Mouse (Mus musculus) lung, embryonic 15.5 days (tissue): ENCODE data around the gene Tardbp. TPM values are rescaled to one million over a fixed set of nuclear protein-coding genes. Genes with fewer than 3 reads are reported as not detected.

ENCODE experiments used
- ATAC-seq: fragments of 200-750 bp; cut with Nextera tagmentation; 2 replicates; pipeline ENCODE4 v1.8.0; 2017; ENCODE audit warnings: moderate number of reproducible peaks, borderline replicate concordance; ENCODE audit not compliant: low FRiP score, low TSS enrichment; ENCODE audit errors: extremely low read depth
- H3K27ac ChIP-seq: fragments of 300-500 bp; sonication (generic); 2 replicates; pipeline ENCODE4 v1.5.1; 2015; ENCODE audit warnings: moderate library complexity, mild to moderate bottlenecking, inconsistent platforms
- H3K27me3 ChIP-seq: fragments of 300-500 bp; sonication (generic); 2 replicates; pipeline ENCODE4 v1.6.1; 2015; ENCODE audit warnings: inconsistent platforms
- H3K36me3 ChIP-seq: fragments of 300-500 bp; sonication (generic); 2 replicates; pipeline ENCODE4 v1.6.1; 2015; ENCODE audit warnings: inconsistent platforms
- H3K4me1 ChIP-seq: fragments of 300-500 bp; sonication (generic); 2 replicates; pipeline ENCODE4 v1.6.1; 2015; ENCODE audit warnings: inconsistent platforms
- H3K4me2 ChIP-seq: fragments of 300-500 bp; sonication (generic); 2 replicates; pipeline ENCODE4 v1.6.1; 2015; ENCODE audit warnings: inconsistent platforms, mild to moderate bottlenecking, moderate library complexity
- H3K4me3 ChIP-seq: fragments of 300-500 bp; sonication (generic); 2 replicates; pipeline ENCODE4 v1.5.1; 2015; ENCODE audit warnings: mild to moderate bottlenecking, inconsistent platforms
- H3K9ac ChIP-seq: fragments of 300-500 bp; sonication (generic); 2 replicates; pipeline ENCODE4 v1.6.1; 2015; ENCODE audit warnings: inconsistent platforms
- H3K9me3 ChIP-seq: fragments of 300-500 bp; sonication (generic); 2 replicates; pipeline ENCODE4 v1.6.1; 2016; ENCODE audit warnings: inconsistent platforms
- WGBS: fragments of 180-500 bp; shearing (Covaris S2); methylation state at CpG from one replicate; pipeline ENCODE4 v1.1.7; 2015; 5-methylcytosine and 5-hydroxymethylcytosine counted together
- polyA plus RNA-seq: library from polyadenylated mRNA; unstranded; fragments of >200 nt; fragmentation: Nextera tagmentation; extraction: Ambion mirVana; gene quantifications from 2 replicates; pipeline ENCODE4 v1.2.1, GENCODE M21; 2015

Gene Tardbp
- polyA plus RNA-seq, 1 experiment from 2014 or later, result 392 TPM

DNA sequence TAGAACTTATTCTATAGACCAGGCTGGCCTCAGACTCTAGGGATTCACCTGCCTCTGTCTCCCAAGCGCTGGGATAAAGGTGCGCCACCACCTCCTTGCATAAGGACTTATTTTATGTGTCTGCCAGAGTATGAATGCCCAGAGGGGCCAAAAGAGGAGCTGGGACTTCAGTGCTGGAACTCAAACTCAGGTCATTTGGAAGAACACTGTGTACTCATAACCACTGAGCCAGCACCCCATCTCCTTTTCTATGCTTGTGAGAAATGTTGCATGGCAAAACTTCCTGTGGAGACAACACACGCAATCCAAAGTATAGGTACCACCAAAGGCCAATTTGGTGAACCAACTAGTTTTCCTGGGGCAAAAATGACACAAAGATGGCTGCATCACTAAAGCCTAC, 30.1 kb downstream of the Tardbp start:
- H3K36me3 ChIP-seq, result peaks cover 55% of the 10 kb centered on the region
- no peak for ATAC-seq
- WGBS, result 94% methylated on average over 3 of the region's 3 CpGs
- no peak overlapping the region for H3K4me3 ChIP-seq
- H3K9ac ChIP-seq, result no peak overlapping the region
- H3K4me1 ChIP-seq, result peaks cover 17% of the 10 kb centered on the region
- no peak overlapping the region for H3K27ac ChIP-seq
- H3K4me2 ChIP-seq, result no peak overlapping the region
- no peaks in the 10 kb centered on the region for H3K9me3 ChIP-seq
- H3K27me3 ChIP-seq, result no peaks in the 10 kb centered on the region

DNA sequence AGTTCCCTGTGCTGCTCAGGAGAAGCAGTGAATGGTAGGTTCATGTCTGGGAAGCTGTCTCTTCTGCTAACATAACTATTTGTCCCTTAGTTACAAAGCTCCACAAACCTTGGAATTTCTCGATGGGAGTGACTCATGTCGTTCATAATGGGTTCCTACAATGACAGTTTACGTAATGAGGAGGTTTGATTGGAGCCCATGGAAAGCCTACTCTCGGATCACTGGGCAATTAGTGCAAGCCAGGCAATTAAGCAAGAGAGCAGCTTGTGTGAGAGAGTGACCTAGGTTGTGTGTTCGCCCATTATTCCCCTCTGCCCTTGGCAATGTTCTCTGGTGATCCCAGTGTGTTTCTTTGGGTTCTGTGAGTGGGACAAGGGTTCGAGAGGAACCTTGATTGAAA, 30.9 kb downstream of the Tardbp start:
- H3K4me2 ChIP-seq, result no peak overlapping the region
- WGBS, result 88% methylated on average over 6 of the region's 6 CpGs
- H3K4me1 ChIP-seq, result peaks cover 17% of the 10 kb centered on the region
- H3K27ac ChIP-seq, result no peak overlapping the region
- H3K4me3 ChIP-seq, result no peak overlapping the region
- H3K9ac ChIP-seq, result no peak overlapping the region
- no peaks in the 10 kb centered on the region for H3K9me3 ChIP-seq
- no peaks in the 10 kb centered on the region for H3K27me3 ChIP-seq
- peaks cover 55% of the 10 kb centered on the region for H3K36me3 ChIP-seq
- no peak for ATAC-seq

DNA sequence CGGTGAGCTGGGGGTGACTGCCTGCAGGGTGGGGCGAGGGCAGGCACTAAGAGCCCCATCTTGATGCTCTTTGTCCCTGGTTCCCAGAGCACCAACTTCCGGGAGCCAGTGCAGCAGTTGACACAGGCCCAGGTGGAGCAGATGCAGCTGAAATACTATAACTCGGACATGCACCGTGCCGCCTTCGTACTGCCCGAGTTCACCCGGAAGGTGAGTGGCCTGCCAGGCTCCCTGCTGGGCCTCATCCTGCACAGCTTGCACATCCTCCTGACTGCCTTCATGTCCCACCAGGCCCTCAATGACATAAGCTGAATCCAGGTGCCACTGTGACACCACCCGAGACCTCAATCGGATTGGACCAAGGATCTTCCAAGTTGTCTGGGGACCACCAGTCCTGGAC, 32.8 kb downstream of the Tardbp start:
- H3K27ac ChIP-seq, result no peak overlapping the region
- H3K4me2 ChIP-seq, result no peak overlapping the region
- no peak overlapping the region for H3K4me3 ChIP-seq
- 91% methylated on average over 11 of the region's 11 CpGs for WGBS
- peaks cover 29% of the 10 kb centered on the region for H3K4me1 ChIP-seq
- H3K9ac ChIP-seq, result no peak overlapping the region
- peaks cover 50% of the 10 kb centered on the region for H3K36me3 ChIP-seq
- no peak for ATAC-seq
- H3K27me3 ChIP-seq, result no peaks in the 10 kb centered on the region
- no peaks in the 10 kb centered on the region for H3K9me3 ChIP-seq

DNA sequence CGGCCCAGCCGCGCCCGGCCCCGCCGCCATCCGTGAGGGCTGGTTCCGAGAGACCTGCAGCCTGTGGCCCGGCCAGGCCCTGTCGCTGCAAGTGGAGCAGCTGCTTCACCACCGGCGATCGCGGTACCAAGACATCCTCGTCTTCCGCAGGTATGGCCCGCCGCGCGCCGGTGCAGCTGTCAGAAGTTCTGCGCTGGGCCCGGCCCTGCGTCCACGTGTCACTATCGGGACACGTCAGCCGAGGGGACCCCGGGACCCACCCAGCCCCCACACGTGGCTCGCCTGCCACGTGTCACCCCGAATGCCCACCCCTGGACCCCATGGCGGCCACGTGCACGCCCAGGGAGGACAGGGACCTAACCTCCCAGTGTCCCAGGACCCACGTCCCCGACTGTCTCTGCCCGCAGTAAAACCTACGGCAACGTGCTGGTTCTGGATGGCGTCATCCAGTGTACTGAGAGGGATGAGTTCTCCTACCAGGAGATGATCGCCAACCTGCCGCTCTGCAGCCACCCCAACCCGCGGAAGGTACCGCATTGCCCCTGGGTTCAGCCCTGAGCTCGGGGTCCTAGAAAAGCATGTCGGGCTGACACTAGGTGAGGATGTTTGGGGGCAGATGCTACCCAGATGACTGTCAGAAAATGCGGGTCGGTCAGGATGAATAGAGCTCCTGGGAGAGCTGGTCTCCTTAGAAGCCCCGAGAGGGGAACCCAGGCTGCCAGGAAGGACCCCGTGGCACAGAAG, 35.0 kb downstream of the Tardbp start:
- Histone ChIP-seq H3K27me3 (no peaks in the 10 kb centered on the region), H3K4me3 (peak overlapping the region; percentile 99), H3K36me3 (peaks cover 37% of the 10 kb centered on the region), H3K9me3 (no peaks in the 10 kb centered on the region), H3K4me1 (peaks cover 34% of the 10 kb centered on the region), H3K9ac (peak overlapping the region; percentile 90), H3K27ac (peak overlapping the region; percentile 60; the same call in 1 of the 2 replicates), H3K4me2 (peak overlapping the region; percentile 77)
- peak; percentile 41 for ATAC-seq
- under 1% methylated on average over 53 of the region's 53 CpGs for WGBS

DNA sequence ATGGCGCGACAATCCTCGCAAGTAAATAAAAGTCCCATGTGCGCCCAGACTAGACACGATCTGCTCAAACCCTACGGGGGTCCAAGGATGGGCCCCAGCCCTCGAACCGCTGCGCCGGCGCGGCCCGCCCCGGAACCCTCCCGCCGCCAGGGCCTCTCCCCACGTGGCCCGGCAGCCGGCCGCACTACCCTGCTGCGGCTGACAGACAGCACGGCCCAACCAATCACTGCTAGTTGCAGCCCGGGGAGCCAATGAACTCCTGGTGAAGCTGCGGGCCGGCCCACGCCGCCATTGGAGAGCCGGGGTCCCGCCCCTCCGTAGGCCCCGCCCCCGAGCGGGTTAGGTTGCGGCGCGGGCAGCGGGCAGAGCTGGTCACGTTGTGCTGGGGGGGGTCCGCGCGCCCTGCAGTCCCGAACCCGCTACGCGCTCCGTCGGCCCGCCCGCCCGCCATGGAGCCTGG, 35.6 kb downstream of the Tardbp start, which contains the start of gene Srm:
Srm (plus strand) TSS at position 333 of the 460 bp plus-strand sequence.
- peak; percentile 99 for ATAC-seq
- Histone ChIP-seq H3K4me3 (peak within 1 kb of the TSS; percentile 99), H3K27ac (peak within 1 kb of the TSS; percentile 83), H3K27me3 (no peaks in the 10 kb centered on the region), H3K4me1 (peaks cover 34% of the 10 kb centered on the region), H3K9me3 (no peaks in the 10 kb centered on the region), H3K4me2 (peak within 1 kb of the TSS; percentile 77), H3K9ac (peak within 1 kb of the TSS; percentile 90), H3K36me3 (peaks cover 31% of the 10 kb centered on the region)
- WGBS, result under 1% methylated on average over 49 of the region's 50 CpGs

DNA sequence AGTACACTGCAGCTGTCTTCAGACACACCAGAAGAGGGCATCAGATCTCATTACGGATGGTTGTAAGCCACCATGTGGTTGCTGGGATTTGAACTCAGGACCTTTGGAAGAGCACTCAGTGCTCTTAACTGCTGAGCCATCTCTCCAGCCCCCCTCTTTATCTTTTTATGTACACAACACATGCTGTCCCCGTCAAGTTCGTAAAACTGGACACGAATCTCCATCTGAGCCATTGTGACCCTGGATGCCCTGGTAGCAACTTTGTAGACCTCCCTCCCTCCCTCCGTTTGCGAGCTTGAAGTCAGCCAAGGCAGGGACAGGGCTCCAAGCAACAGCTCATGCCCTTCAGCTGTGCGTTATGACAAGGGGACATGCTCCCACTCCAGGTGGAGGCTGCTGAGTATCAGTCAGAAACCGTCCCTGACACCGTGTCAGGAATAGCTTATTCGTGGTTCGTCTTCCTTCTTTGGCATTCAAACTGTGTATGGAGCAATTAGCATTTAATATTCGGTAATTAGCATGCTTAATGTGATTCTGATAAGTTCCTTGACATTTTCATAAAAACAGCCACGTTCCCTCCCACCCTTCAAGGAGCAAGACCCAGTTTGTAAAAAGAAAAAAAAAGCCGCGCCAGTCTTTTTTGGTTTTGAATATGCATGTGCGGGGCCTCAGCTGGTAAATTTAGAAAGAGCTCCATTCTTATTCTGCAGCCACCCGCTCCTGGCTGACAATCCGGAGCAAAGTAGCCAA, 36.2 kb downstream of the Tardbp start:
- no peaks in the 10 kb centered on the region for H3K9me3 ChIP-seq
- no peak for ATAC-seq
- peaks cover 25% of the 10 kb centered on the region for H3K36me3 ChIP-seq
- peak overlapping the region; percentile 90 for H3K9ac ChIP-seq
- H3K27me3 ChIP-seq, result no peaks in the 10 kb centered on the region
- peak overlapping the region; percentile 99 for H3K4me3 ChIP-seq
- peak overlapping the region; percentile 77 for H3K4me2 ChIP-seq
- WGBS, result 3% methylated on average over 18 of the region's 18 CpGs
- peak overlapping the region; percentile 83 for H3K27ac ChIP-seq
- H3K4me1 ChIP-seq, result peaks cover 34% of the 10 kb centered on the region

DNA sequence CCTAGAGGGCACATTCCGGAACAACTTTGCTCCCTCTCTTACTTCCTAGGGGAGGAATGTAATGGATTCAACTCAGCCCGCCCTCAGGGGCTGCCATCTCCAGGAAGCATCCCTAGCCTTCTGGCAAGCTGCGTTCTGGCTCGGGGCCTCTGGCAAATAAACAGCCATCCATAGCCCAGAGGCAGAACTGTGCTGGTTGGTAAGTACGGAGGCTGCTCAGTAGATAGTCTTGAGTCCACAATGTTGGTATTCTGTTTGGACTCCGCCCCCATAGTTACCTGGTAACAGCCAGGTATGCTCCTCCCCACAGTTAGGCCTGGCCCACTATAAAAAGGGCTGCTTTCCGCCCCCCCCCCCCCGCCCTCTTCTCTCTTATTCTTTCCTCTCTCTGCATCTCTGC, 37.3 kb downstream of the Tardbp start:
- H3K4me2 ChIP-seq, result no peak overlapping the region
- no peak overlapping the region for H3K27ac ChIP-seq
- ATAC-seq, result no peak
- no peaks in the 10 kb centered on the region for H3K27me3 ChIP-seq
- no peaks in the 10 kb centered on the region for H3K9me3 ChIP-seq
- peaks cover 34% of the 10 kb centered on the region for H3K4me1 ChIP-seq
- H3K36me3 ChIP-seq, result peaks cover 16% of the 10 kb centered on the region
- no peak overlapping the region for H3K9ac ChIP-seq
- no peak overlapping the region for H3K4me3 ChIP-seq
- 51% methylated on average over 6 of the region's 8 CpGs for WGBS

DNA sequence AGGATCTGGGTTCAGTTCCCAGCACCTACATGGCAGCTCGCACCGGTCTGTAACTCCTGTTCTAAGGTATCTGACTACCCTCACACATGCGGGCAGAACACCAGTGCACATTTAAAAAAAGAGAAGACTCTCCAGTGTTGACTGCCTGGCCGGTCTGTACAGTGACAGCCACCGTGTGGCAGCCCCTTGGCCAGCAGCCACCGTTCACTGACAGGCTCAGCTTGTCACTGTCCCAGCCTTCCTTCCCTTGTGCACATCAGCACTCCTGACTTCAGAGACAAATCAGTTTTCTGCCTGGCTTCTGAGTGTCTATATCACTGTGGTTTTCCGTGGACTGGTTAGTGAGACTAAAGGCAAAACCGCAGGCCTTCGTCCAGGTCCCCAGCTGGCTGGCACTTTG, 38.0 kb downstream of the Tardbp start:
- Histone ChIP-seq H3K4me1 (peaks cover 34% of the 10 kb centered on the region), H3K4me2 (no peak overlapping the region), H3K27me3 (no peaks in the 10 kb centered on the region), H3K27ac (no peak overlapping the region), H3K9ac (no peak overlapping the region), H3K36me3 (peaks cover 8% of the 10 kb centered on the region), H3K9me3 (no peaks in the 10 kb centered on the region), H3K4me3 (no peak overlapping the region)
- no peak for ATAC-seq
- WGBS, result 64% methylated on average over 9 of the region's 9 CpGs

DNA sequence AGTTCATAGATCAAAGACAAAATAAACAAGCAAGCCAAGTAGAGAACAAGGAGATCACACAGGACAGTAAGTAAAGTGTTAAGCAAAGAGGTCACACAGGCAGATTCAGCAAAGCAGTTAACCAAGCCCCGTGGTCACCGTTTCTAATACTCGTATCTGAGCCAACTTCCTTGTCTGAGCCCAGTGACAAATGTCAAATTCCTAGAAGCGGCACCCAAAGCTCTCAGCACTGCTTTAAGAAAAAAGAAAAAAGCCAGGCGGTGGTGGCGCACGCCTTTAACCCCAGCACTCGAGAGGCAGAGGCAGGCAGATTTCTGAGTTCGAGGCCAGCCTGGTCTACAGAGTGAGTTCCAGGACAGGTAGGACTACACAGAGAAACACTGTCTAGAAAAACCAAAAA, 40.2 kb downstream of the Tardbp start:
- 54% methylated on average over 9 of the region's 9 CpGs for WGBS
- Histone ChIP-seq H3K4me1 (peaks cover 17% of the 10 kb centered on the region), H3K27ac (no peak overlapping the region), H3K4me3 (no peak overlapping the region), H3K9ac (no peak overlapping the region), H3K36me3 (peaks cover 16% of the 10 kb centered on the region), H3K9me3 (no peaks in the 10 kb centered on the region), H3K27me3 (no peaks in the 10 kb centered on the region), H3K4me2 (no peak overlapping the region)
- ATAC-seq, result no peak

DNA sequence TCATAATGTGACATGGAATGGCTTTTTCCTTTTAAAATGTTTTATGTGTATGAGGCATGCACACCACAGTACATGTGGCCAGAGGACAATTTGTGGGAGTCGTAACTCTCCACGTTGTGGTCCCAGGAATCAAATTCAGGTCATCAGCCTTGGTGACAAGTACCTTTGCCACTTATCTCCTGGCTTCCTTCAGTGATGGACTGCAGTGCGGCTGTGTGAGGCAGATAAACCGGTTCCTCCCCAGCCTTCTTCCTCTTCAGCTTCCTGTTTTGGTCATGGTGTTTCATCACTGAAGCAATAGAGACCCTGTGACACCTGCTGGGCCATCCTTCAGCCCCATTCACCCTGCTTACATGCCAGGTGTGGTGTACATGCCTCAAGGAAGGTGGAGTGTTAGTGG, 43.6 kb downstream of the Tardbp start:
- Histone ChIP-seq H3K27ac (no peak overlapping the region), H3K36me3 (peaks cover 49% of the 10 kb centered on the region), H3K9me3 (no peaks in the 10 kb centered on the region), H3K27me3 (no peaks in the 10 kb centered on the region), H3K4me1 (no peaks in the 10 kb centered on the region), H3K4me2 (no peak overlapping the region), H3K4me3 (no peak overlapping the region), H3K9ac (no peak overlapping the region)
- no peak for ATAC-seq
- 53% methylated on average over 4 of the region's 4 CpGs for WGBS

DNA sequence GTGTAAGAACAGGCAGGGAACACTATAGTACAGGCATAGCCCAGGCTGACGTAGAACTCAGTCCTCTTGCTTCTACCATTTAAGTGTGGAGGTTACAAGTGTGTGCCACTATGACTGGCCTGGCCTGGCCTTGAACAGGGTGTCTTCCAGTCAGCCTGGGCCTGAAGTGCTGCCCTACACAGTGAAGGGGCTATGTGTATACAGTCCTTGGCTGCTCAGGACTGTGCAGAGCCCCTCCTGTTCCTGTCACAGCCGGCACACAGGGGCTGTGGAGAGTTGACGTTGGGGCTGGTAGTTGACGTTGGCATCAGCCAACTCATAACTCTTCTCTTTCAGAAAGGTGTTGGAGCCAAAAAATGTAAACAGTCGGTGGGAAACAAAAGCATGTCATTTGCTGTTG, 45.4 kb downstream of the Tardbp start:
- Histone ChIP-seq H3K9ac (no peak overlapping the region), H3K27ac (no peak overlapping the region), H3K9me3 (no peaks in the 10 kb centered on the region), H3K4me1 (no peaks in the 10 kb centered on the region), H3K36me3 (peaks cover 67% of the 10 kb centered on the region), H3K4me3 (no peak overlapping the region), H3K27me3 (no peaks in the 10 kb centered on the region), H3K4me2 (no peak overlapping the region)
- no peak for ATAC-seq
- 83% methylated on average over 5 of the region's 5 CpGs for WGBS

DNA sequence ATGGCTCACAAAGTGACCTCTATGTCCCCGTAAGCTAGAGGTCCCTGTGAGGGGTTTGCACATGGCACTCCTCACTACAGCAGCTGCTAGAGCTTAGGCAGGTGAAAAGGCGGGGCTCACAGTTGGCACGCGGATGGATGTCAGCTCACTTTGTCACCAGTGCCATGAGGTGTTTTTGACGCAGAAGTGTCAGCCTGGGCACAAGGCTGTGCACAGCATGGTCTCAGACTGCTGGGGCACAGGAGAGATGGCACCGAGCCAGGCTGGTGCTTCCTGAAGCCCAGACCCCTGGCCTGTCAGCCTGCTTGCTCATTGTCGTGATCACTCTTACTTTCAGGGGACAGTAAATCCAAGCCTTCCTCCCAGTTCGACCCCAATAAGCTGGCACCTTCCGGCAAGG, 46.1 kb downstream of the Tardbp start:
- WGBS, result 83% methylated on average over 9 of the region's 9 CpGs
- Histone ChIP-seq H3K4me2 (no peak overlapping the region), H3K9me3 (no peaks in the 10 kb centered on the region), H3K4me1 (no peaks in the 10 kb centered on the region), H3K4me3 (no peak overlapping the region), H3K9ac (no peak overlapping the region), H3K27me3 (no peaks in the 10 kb centered on the region), H3K27ac (no peak overlapping the region), H3K36me3 (peaks cover 74% of the 10 kb centered on the region)
- ATAC-seq, result no peak
